Mouse (Mus musculus): Measurements from ENCODE around the gene Spryd4.
"Not testable (repeated sequence)": the region's sequence is repeated elsewhere in the genome, so short reads cannot be mapped to it uniquely, and the experiment has no call there.

Spryd4 gene

DNA sequence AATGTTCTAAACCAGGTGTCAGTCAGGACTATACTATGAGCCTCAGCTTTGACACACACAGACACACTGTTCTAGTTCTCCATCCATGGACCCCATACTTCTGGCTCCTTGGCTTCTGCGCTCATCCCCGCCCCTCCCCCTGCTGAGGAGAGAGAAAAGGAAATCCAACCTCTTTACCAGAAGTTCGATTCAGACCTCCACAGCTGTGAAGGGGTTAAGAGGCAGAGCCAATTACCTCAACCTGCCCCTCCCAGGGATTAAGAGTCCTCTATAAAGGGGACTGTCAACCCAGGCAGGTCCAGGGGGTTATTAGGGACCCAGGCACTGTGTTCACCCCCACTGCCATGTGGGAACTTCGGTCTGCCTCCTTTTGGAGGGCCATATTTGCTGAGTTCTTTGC is 13.9 kb upstream of the Spryd4 start, which contains the start of gene Mip:
Gene Mip, plus strand, starts transcription at position 301 of the 400 bp plus-strand sequence.
- in situ Hi-C loops (cut with MboI, MseI) = no loop called here

DNA sequence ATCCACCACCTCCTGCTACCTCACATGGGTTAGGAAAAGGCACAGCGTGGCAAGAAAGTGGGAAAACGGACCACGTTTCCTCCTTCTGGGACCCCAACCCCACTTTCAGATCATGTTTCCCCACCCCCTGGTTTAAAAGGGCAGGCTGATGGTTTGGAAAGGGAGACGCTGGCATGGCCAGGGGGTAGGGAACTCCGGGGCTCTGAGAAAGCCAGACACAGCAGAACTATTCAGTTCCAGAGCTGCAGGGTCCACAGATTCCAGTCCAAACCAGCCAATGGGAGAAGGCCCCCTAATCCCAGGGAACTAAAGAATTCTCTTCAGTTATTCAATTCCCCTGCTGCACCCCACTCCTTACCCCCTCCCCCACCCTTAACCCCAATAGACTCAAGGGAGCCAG is 13.5 kb upstream of the Spryd4 start:
- in situ Hi-C loops (cut with MboI, MseI) = no loop called here

DNA sequence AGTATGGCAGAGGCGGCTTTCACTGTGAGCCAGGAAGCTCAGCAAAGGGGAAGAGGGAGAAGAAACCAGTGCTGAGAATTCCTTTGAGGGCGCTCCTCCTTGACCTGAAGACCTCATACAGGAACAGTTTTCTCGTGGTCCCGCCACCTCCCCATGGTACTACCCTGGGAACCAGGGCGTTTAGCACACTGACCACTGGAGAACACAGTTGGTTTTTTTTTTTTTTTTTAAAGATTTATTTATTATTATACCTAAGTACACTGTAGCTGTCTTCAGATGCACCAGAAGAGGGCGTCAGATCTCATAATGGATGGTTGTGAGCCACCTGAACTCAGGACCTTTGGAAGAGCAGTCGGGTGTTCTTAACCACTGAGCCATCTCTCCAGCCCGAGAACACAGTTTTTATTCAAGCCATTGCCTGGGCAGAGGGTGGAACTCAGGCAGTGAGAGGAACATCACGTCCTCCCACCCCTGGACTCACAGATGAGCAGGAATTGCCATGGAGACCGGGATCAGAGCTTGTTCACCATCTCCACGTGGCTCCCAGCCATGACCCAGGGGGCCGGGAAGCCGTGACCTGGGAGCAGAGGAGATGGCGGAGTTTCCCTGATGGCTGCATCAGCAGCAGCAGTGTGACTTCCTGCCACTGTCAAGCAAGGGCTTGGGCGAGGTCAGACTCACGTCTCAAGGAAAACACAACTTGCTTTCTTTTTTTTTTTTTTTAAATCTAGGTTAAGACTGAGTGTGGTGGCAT is 10.1 kb upstream of the Spryd4 start:
- in situ Hi-C loops (cut with MboI, MseI) = no loop called here

DNA sequence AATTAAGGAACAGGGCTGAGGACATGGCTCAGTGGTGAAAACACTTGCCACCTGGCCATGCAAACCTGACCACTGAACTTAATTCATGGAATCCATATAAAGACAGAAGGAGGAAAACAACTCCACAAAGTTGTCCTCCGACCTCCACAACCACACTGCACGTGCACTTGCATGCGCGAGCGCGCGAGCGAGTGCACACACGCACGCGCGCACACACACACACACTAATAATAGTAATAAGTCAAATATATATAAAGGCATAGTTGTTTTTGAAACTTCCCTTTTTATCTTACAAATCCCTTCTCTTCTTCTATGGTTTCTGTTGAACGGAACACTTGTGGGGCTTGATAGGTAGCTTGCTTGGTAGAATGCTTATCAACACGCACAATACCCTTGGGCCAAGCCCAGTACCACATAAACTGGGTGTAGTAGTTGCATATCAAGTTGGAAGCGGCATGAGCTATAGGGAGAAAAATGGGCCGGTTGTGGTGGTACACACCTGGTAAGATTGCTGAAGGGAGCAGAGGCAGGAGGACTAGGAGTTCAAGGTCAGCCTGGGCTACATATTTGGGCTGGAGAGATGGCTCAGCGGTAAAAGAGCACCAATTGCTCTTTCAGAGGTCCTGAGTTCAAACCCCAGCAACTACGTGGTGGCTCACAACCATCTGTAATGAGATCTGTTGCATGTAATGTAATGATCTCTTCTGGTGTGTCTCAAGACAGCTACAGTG is 6.9 kb upstream of the Spryd4 start:
- in situ Hi-C loops (cut with MboI, MseI) = no loop called here

DNA sequence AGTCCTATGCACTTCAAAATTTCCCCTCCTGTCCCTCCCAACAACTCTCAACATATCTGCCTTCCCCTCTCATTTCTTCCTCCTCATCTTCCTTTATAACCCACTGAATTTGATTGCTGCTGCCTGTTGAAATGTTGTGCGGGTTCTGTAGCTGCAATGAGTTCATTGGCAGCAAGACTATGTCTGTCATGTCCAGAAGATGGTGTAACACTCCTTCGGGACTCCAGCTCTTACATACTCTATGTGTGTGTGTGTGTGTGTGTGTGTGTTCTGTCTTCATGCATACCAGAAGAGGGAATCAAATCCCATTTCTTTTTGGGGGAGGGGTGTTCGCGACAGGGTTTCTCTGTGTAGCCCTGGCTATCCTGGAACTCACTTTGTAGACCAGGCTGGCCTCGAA is 3.4 kb upstream of the Spryd4 start:
- in situ Hi-C loops (cut with MboI, MseI) = no loop called here

DNA sequence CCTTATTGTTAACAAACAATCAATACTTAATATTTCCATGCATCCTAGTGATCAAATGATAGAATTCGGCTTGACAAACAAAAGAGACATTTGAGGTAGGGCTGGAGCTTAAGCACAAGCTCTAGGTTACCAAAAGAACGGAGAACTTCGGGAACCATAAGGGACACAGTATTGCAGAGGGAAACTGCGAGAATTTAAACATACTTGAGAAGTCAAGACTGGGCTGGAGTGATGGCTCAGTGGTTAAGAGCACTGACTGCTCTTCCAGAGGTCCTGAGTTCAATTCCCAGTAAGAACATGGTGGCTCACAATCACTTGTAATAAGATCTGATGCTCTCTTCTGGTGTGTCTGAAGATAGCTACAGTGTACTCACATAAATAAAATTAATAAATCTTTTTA is 2.5 kb upstream of the Spryd4 start:
- in situ Hi-C loops (cut with MboI, MseI) = not testable (repeated sequence)

DNA sequence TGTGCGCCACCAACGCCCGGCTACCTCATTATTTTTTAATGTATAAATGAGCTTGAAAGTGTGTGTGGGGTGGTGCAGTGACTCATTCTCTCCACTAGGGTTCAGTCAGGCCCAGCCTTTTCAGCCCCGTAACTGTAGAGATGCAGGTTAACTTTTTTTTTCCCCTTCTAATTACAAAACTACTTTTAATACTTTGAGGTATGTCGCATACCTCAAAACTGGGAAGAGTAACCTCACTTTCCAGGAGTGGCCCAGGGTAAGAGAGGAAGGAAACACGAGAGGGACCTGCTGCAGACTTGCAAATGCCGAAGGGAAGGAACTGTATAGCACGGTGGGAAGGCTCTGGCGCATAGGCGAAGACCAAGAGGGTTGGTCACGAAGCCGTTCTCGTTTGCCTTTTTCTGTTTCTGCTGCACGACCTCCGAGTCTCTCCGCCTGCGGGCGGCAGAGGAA is 1.3 kb upstream of the Spryd4 start:
- in situ Hi-C loops (cut with MboI, MseI) = no loop called here

DNA sequence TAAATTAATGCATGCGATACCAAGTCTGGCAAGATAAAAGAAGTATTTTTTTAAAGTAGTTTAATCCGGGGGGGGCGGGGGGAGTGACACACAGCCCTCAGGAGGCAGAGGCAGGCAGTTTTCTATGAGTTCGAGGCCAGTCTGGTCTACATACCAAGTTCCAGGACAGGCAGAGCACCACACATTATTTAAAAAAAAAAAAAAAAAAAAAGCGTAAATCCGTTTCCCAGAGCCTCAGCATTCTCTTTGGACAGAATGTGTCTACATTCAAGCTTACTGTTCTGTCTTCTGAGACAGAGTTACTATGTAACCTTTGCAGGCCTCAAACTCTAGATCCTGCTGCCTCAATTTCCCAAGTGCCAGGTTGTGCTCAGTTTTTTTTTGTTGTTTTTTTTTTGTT is 541 bp upstream of the Spryd4 start:
- in situ Hi-C loops (cut with MboI, MseI) = no loop called here

DNA sequence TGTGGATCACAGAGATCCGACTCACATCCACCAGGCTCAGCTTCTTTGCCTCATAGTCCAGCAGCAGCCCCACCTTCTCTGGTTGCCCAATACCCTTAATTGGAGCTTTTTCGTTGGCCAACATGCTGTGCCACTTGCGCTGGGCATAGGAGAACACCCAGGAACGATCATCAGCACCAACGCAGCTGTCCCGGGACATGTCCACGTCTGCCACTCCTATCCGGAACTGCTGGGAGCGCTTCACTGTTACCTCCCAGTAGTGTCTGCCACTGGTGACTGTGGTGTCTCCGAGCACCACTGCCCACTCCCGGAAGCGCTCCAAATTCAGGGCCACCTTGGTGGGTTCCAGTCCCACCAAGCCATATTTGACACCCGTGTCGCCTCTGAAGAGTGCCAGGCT is 653 bp downstream of the Spryd4 start:
- in situ Hi-C loops (cut with MboI, MseI) = no loop called here

DNA sequence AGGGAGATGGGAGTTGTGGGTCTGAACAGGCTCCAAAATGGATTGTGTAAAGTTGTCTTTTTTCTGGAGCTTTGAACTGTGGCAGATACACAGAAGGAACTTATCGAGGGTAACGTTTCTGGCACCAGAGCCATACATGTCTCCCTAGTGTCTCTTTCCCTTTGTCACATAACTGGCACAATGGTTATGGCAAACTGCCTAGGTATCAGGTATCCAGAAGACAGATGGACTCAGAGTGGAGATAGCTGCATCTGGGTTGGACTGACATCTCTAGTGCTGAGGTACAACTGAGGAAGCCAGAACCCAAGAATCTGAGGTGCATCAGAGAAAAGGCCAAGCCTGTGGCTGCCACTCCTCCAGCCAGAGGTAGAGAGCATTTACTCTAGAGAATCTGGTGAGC is 1.5 kb downstream of the Spryd4 start:
- in situ Hi-C loops (cut with MboI, MseI) = no loop called here

DNA sequence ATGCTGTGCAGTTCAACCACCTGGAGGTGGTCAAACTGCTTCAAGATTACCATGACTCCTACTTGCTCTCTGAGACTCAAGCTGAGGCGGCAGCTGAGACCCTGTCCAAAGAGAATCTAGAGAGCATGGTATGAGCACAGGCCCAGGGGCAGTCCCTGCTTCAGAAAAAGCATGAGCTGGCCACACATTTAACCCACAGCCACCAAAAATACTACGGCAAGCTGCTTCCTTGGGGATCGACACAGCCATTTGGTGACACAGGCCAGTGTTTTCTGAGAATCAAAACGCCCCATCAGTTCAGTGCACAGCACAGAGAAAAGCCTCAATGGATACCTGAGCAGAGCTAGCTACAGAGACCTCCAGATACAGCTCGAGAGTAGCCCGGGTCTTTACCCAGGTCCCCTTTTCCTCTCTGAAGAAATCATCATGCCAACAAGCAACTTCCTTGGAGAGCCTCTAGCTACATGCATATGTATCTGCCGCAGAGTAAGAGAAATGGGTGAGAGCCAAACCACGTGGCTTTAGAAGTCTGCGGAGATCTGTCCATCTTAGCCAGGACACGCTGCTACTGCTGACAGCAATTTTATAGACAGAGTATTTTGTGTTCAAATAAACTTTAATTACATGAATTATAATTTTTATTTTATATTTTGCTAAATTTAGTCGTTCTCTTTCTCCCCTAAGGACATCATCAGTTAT is 2.1 kb downstream of the Spryd4 start:
- in situ Hi-C loops (cut with MboI, MseI) = no loop called here

DNA sequence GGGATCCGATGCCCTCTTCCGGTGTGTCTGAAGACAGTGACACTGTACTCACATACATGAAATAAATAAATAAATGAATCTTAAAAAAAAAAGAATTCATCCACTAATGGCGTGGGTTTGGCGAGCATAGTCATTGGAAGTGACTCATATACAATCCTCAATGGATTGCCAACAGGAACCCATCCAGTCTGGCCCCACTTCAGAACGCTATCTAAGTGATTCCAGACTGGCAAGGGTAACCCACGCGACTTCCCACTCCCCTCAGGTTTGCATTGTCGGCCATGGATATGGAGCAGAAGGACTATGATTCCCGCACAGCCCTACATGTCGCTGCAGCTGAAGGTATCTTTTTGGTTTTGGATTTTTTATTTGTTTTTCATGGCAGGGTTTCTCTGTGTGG is 3.3 kb downstream of the Spryd4 start:
- in situ Hi-C loops (cut with MboI, MseI) = no loop called here

DNA sequence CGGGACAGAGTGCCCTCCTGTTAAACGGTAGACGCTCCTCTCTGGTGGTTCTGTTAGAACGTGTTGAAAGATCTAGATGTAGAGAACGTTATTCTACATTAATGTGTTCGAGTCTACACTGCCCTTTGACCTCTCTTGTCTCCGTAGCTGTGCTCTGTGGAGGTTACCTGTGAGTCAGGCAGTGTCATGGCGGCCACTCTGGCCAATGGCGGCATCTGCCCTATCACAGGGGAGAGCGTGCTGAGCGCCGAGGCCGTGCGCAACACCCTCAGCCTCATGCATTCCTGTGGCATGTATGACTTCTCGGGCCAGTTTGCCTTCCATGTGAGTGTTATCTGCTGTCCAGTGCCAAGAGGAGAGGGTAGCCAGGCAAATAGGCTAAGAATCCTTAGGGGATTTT is 6.7 kb downstream of the Spryd4 start:
- in situ Hi-C loops (cut with MboI, MseI) = no loop called here

DNA sequence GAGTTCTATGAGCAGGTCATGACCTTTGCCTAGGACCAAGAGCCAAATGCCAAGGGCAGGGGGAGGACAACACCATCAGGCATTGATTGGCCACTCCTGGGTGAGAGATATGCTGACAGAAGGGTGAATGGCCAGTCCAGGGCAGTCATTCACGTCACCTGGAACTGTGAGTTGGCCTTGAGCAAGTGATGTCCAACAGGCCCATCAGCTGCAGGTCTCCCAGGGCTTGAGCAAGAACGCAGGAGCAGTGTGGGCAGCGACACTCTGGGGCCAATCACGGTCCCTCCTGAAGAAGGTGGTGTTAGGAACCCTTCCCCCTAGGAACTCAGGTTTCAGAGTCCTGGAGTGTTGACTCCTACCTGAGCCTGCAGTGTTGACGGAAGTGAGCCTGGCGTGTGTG is 9.8 kb downstream of the Spryd4 start:
- in situ Hi-C loops (cut with MboI, MseI) = no loop called here

DNA sequence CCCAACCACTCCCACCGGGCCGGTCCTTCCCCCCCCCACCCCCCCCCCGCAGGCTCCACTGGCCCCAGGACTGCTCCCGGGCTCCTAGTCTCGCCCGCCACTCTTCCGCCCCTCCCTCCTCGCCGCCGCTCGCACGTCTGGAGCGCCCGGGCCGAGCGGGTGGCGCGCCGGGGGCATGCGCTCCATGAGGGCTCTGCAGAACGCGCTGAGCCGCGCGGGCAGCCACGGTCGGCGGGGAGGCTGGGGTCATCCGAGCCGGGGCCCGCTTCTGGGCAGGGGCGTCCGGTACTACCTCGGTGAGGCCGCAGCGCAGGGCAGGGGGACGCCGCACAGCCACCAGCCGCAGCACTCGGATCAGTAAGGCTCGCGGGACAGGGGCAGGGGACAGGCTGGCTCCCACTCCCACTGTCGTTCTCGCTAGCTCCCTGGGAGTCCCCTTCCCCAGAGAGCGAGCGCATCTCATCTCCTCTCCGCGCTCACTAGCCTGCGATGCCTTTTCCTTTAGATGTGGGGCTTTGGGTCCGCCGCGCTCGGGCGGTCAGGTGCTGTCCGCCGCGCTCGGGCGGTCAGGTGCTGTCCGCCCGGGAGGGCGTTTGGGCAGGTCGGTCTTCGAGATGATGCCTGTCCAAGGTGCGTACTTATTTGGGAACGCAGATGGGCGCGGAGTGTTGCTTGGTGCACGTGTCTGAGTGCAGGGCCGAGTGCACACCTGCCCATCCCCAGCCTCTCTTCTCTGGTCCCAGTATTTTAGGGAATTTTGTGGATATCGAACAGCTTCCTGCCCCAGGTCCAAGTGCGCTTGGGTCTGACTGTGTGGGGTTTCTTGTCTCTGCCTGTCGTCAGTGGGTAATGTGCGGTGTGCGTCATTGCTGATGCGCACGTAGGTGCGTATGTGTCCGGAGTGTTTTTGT is 16.8 kb downstream of the Spryd4 start:
- in situ Hi-C loops (cut with MboI, MseI) = loop anchor here (5.0 kb wide), 1 partner anchor 103 kb away; the partner anchor contains the start of gene Baz2a

DNA sequence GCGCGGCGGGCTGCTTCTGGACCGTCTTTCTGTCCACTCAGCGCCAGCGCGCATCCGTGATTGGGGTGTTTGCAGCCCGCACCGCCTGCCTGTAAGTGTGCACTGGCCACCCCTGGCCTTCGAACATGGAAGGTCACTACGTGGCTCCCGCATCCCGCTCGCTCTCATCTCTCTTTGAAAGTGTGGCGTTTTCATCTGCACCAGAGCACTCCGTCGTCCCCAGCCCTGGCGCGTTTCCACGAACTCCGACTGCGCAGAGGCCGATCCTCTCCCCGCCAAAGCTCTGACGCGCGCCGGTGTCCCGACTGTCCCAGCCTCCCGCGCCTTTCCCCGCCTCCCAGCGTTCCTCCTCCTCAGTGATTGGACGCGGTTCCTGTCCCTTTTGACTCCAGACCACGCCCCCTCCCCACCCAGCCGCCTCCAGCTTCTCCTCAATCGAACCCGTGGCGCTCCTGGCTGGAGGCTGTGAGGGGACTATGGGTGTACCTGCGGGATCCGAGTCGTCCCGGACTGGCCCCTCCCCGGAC is 17.5 kb downstream of the Spryd4 start, which contains the start of gene Gls2:
Gene Gls2, plus strand, starts transcription at position 434 of the 527 bp plus-strand sequence.
- in situ Hi-C loops (cut with MboI, MseI) = loop anchor here (5.0 kb wide), 1 partner anchor 102 kb away; the partner anchor contains the start of gene Baz2a

DNA sequence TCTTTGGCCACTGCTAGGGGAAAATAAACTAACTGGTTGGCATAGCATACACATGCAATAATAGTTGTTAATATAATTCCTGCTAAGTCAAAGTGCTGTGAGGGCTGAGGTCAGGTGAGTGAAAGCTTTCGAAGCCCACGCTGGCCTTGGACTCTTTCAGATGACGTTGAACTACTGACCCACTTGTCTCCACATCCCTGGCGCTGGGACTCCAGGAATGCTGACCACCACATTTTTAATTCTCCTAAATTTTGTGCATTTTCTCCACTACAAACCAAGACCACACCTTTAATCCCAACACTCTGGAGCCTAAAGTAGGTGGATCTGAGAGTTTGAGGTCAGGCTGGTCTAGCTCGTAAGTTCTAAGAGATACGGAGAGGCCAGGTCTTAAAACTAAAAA is 18.5 kb downstream of the Spryd4 start:
- in situ Hi-C loops (cut with MboI, MseI) = loop anchor here (5.0 kb wide), 1 partner anchor 101 kb away; the partner anchor contains the start of gene Baz2a

DNA sequence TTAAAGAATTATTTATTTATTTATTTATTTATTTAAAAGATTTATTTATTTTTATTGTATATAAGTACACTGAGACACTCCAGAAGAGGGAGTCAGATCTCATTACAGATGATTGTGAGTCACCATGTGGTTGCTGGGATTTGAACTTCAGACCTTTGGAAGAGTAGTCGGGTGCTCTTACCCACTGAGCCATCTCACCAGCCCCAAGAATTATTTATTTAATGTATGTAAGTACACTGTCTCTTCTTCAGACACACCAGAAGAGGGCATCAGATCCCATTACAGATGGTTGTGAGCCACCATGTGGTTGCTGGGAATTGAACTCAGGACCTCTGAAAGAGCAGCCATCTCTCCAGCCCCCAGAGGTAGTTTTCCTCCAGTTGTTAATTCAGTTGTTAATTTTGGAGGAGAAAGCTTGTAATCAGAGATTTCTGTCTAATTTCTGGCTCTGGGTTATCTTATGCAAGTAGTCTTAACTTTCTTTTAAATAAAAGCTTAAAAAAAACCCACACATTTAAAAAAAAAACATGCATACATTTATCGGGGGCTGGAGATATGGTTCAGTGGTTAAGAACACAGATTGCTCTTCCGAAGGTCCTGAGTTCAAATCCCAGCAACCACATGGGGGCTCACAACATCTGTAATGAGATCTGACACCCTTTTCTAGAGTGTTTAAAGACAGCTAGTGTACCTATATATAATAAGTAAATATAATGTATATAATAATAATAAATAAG is 19.4 kb downstream of the Spryd4 start:
- in situ Hi-C loops (cut with MboI, MseI) = loop anchor here (5.0 kb wide), 1 partner anchor 100 kb away; the partner anchor contains the start of gene Baz2a

DNA sequence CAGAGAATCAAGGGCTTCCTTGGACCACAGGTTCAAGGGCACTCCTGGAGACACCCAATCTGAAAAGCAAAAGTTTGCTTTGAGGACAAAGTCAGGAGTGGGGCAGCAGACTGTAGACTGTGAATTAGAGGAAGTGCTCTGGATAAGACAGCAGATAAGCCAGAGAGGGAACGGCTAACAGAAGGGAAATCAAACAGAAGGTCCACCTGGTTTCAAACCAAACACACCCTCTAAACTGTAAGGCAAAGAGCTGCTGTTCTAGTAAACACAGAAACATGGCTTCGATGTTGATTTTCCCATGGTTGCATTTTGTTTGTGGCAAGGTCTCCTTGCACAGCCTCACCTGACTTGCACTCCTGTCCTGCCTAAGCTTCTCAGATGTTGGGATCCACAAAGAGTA is 20.1 kb downstream of the Spryd4 start:
- in situ Hi-C loops (cut with MboI, MseI) = loop anchor here (5.0 kb wide), 1 partner anchor 99 kb away; the partner anchor contains the start of gene Baz2a
